Mouse (Mus musculus) urinary bladder, adult 2 months (tissue): ENCODE results near the gene Spire2. TPM values are rescaled to one million over a fixed set of nuclear protein-coding genes. Genes with fewer than 3 reads are reported as not detected.
"Not testable (repeated sequence)": the region's sequence is repeated elsewhere in the genome, so short reads cannot be mapped to it uniquely, and the experiment has no call there.

ENCODE experiments used
- DNase-seq: peaks from one replicate; pipeline ENCODE4 v3.0.0; 2022; ENCODE audit warnings: low spot score
- polyA plus RNA-seq: library from polyadenylated mRNA; depleted of rRNA; stranded (reverse); fragments of >200 nt; gene quantifications from 2 replicates; pipeline ENCODE4 v1.2.3, GENCODE M21; 2012

The Spire2 gene
- polyA plus RNA-seq, 1 experiment = 4.8 TPM

- no peak for DNase-seq
Measured at GRCm38 (mm10) chr8:123384883-123385540, 52.5 kb downstream of the Spire2 start.

GRCm38 (mm10) chr8:123387041-123387440, 54.5 kb downstream of the Spire2 start:
- DNase-seq = no peak

DNA sequence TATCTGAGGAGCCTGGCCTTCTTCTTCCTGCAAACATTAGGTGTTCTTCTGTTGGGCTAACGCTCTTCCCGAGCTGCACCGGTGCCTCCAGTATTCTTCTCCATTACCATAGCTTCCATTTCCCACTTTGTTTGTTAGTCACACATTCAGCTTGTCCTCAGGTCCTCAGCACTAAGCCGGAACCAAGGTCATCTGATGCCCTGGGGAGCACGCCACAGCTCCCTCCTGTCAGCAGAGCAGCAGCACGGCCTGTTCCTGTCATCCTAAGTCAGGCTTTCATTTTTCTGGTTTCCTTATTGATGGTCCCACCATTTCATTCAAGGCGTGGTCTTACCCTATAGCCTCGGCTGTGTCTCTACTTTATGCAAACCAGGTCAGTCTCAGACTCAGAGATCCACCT, 55.3 kb downstream of the Spire2 start:
- DNase-seq = no peak

- no peak for DNase-seq
Measured at GRCm38 (mm10) chr8:123389026-123389425, 56.5 kb downstream of the Spire2 start.

GRCm38 (mm10) chr8:123398308-123398707, 65.8 kb downstream of the Spire2 start:
- DNase-seq = no peak

DNA sequence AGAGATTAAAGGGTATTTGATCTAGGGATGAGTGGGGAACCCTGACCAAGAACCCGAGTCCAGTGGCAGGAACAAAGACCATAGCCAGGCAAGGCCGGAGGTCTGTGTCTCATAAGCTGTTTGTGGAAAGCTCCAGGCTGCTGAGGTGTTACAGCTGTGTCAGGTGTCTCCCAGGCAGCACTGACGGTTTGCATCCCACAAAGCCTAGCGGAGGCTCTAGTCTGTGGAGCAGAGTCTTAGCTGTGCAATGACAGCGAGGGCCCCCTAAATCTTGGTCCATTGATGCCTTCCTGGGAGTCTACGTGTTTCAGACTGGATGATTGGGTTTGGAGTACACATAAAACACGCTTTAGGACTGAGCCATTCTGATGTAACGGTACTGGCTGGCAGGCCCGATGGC, 69.4 kb downstream of the Spire2 start:
- no peak for DNase-seq

GRCm38 (mm10) chr8:123402730-123403326, 70.3 kb downstream of the Spire2 start:
- DNase-seq = no peak

GRCm38 (mm10) chr8:123404521-123404920, 72.0 kb downstream of the Spire2 start:
- no peak for DNase-seq

GRCm38 (mm10) chr8:123406786-123407185, 74.3 kb downstream of the Spire2 start, which contains the start of gene Mc1r:
Gene Mc1r, plus strand, starts transcription at chr8:123407107.
- DNase-seq = peak; percentile 31

- no peak for DNase-seq
Measured at GRCm38 (mm10) chr8:123407612-123408011, 75.1 kb downstream of the Spire2 start.

DNA sequence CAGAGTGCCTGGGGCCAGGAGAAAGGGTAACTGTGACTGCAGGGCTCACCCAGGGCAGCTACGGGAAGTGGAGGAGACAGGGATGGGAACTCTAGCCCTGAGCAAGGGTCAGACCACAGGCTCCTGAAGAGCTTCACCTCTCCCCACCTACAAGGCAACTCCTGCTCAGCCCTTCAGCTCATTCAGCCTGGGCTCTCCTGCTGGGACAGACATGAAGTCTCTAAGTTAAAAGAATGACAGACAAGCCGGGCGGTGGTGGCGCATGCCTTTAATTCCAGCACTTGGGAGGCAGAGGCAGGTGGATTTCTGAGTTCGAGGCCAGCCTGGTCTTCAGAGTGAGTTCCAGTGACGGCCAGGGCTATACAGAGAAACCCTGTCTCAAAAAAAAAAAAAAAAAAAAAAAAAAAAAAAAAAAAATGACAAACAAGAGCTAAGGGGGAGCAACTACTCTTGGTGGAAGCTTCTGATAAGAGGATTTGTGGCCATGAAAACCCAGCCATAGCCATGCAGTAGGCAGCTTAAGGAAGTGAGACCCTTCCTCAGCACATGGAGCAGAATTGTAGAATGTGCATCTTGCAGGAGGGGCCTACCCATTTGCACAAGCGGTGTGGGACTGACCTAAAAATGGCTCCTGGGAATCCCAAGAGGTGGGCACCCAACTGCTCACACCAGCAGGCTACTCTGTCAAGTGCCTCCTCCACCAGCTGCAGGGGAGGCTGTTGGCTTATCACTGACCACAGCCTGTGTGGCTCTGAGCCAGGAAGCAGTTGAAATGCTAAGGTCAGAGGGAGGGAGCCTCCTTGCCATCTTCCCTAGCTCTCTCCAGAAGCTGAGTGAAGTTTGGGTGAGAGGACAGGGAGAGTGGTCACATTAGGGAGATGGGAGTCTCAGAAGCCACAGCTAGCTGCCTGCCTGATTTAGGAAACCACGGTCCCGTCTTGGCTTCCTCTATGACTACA, 76.4 kb downstream of the Spire2 start:
- no peak for DNase-seq

GRCm38 (mm10) chr8:123410049-123410587, 77.6 kb downstream of the Spire2 start:
- peak; percentile 19 for DNase-seq

DNA sequence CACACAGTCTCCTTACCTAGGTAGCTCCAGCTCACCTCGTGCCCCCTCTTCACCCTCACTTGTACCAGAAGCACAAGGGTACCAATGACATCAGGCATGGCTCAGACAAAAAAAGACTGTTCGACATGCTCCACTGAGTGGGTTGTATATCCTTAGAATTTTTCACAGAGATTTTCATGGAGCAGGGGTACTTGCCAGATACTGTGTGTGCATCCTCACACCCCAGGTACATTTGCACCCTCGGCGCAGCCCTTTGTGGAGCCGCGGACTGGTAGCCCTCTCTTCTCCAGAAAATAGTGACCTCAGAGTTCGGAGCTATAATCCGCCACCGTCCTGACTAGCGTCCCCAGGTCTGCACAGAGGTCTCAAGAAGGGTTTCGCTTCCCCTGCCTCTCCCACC, 78.3 kb downstream of the Spire2 start:
- no peak for DNase-seq

- DNase-seq = peak; percentile 23
Measured at GRCm38 (mm10) chr8:123411246-123411645, 78.7 kb downstream of the Spire2 start, which contains the start of gene Tubb3. Gene Tubb3, plus strand, starts transcription at chr8:123411424.

GRCm38 (mm10) chr8:123411781-123412327, 79.3 kb downstream of the Spire2 start:
- no peak for DNase-seq

DNA sequence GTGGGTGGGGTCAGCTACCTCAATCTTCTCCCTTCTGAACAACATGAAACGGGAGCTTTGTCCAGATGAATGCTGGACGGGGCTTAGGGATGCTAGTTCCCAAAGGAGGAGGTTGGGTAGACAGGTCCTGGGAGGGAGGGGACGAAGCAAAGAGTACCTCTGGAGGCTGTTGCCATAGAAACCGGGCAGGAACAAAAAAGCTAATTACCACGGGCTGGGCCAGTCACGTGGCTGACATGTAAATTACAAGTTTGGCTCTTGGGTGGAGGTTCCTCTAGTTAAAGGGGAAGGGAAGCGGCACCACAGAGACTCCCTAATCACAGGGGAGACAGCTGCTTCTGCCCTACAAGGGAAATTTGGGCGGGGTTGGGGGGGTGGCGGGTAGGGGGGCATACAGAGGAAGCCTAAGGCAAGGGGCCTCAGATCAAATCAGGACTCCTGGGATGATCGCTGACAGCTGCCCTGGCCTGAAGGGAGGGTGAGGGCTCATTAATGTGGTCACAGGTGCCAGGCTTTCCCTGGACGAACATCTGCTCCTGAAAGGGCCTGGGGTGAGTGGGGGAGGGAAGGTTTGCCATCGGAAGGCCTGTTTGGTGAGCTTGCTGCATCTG, 80.2 kb downstream of the Spire2 start:
- no peak for DNase-seq

- DNase-seq = no peak
Measured at GRCm38 (mm10) chr8:123414255-123414654, 81.7 kb downstream of the Spire2 start.

- DNase-seq = not testable (repeated sequence)
Measured at GRCm38 (mm10) chr8:123414997-123415696, 82.6 kb downstream of the Spire2 start.

GRCm38 (mm10) chr8:123415967-123416943, 83.7 kb downstream of the Spire2 start:
- no peak for DNase-seq
